Mouse (Mus musculus) hindbrain, embryonic 11.5 days (tissue): ENCODE measurements around the gene Nt5c2. TPM values are rescaled to one million over a fixed set of nuclear protein-coding genes. Genes with fewer than 3 reads are reported as not detected.

Experiments
- ATAC-seq: fragments of 200-750 bp; cut with Nextera tagmentation; 2 replicates; pipeline ENCODE4 v1.8.0; 2017; ENCODE audit warnings: mild to moderate bottlenecking, moderate TSS enrichment, moderate library complexity; ENCODE audit not compliant: low FRiP score
- DNase-seq: peaks from one replicate; pipeline ENCODE4 v3.0.0-alpha.2; 2015; ENCODE audit warnings: low spot score
- H3K27ac ChIP-seq: fragments of 300-500 bp; sonication (generic); 2 replicates; pipeline ENCODE4 v1.5.1; 2014; ENCODE audit warnings: mild to moderate bottlenecking, low read depth, low read length
- H3K27me3 ChIP-seq: fragments of 300-500 bp; sonication (generic); 2 replicates; pipeline ENCODE4 v1.6.1; 2014; ENCODE audit warnings: mild to moderate bottlenecking, low read length, moderate library complexity, mixed read lengths; ENCODE audit not compliant: control insufficient read depth, insufficient read depth
- H3K36me3 ChIP-seq: fragments of 300-500 bp; sonication (generic); 2 replicates; pipeline ENCODE4 v1.6.1; 2014; ENCODE audit warnings: mild to moderate bottlenecking, low read length, moderate library complexity, mixed read lengths; ENCODE audit not compliant: control insufficient read depth, insufficient read depth
- H3K4me1 ChIP-seq: fragments of 300-500 bp; sonication (generic); replicated peaks from 2 replicates; pipeline ENCODE4 v1.6.1; 2014; ENCODE audit warnings: low read length, mixed read lengths; ENCODE audit not compliant: control insufficient read depth, insufficient read depth
- H3K4me2 ChIP-seq: fragments of 300-500 bp; sonication (generic); replicated peaks from 2 replicates; pipeline ENCODE4 v1.6.1; 2014; ENCODE audit warnings: mild to moderate bottlenecking, low read depth, low read length
- H3K4me3 ChIP-seq: fragments of 300-500 bp; sonication (generic); 2 replicates; pipeline ENCODE4 v1.5.1; 2014; ENCODE audit warnings: low read depth, low read length
- H3K9ac ChIP-seq: fragments of 300-500 bp; sonication (generic); 2 replicates; pipeline ENCODE4 v1.6.1; 2014; ENCODE audit warnings: low read depth, low read length
- H3K9me3 ChIP-seq: fragments of 300-500 bp; sonication (generic); 2 replicates; pipeline ENCODE4 v1.6.1; 2016; ENCODE audit warnings: low read length; ENCODE audit not compliant: control insufficient read depth
- WGBS: fragments of 180-500 bp; shearing (Covaris S2); extraction: QIAGEN DNeasy Blood & Tissue Kit; methylation state at CpG from one replicate; pipeline ENCODE4 v1.1.7; 2014; 5-methylcytosine and 5-hydroxymethylcytosine counted together
- polyA plus RNA-seq: library from polyadenylated mRNA; unstranded; fragments of >200 nt; fragmentation: Nextera tagmentation; extraction: Ambion mirVana; gene quantifications from 2 replicates; pipeline ENCODE4 v1.2.1, GENCODE M21; 2014

Gene Nt5c2
- polyA plus RNA-seq, 1 experiment from 2014 or later = 90.6 TPM

DNA sequence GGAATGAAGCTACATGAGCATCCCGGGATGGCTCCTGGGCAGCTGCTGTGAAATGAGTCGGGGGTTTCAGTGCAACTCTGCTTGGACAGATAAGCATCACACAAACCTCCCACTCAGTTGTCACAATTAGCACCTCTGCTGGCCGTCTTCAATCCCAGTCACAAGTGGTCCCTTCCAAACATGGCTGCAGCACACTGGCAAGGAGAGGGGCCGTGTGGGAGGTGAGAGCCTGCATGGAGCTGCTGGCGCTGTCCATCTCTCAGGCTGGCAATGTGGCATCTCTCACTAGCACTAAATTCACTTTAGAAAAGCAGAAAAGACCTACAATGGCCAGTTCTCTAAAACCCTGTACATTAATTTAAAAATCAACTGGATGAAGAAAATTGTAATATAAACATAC lies 116.7 kb downstream of the Nt5c2 start:
- no peak for ATAC-seq

DNA sequence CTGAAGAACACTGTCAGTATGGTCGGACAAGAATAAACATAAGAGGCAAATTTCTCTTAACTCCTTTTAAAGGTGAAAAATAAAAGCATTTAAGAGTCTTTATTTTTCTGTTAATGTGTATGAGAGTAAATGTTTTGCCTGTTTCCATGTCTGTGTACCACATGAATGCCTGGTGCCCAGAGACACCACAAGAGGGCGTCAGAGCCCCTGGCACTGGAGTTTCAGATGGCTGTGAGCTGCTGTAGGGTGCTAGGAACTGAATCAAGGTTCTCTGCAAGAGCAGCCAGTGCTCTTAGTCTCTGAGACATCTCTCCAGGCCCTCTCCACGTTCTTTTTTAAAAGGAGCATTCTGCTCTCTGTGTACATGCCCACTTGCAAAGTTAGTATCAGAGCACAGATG lies 117.8 kb downstream of the Nt5c2 start:
- Histone ChIP-seq H3K9ac (no peak overlapping the region), H3K36me3 (peaks cover 10% of the 10 kb centered on the region), H3K27ac (no peak overlapping the region), H3K4me3 (no peak overlapping the region), H3K27me3 (no peaks in the 10 kb centered on the region), H3K4me2 (no peak overlapping the region), H3K4me1 (no peaks in the 10 kb centered on the region), H3K9me3 (no peaks in the 10 kb centered on the region)
- DNase-seq (no peak), ATAC-seq (no peak)
- WGBS = 89% methylated on average over 3 of the region's 3 CpGs

More for the DNA sequence above, 116.7 kb downstream of the Nt5c2 start:
- H3K36me3 ChIP-seq = peaks cover 10% of the 10 kb centered on the region
- H3K9me3 ChIP-seq = no peaks in the 10 kb centered on the region
- no peak overlapping the region for H3K4me3 ChIP-seq
- H3K9ac ChIP-seq = no peak overlapping the region
- DNase-seq = no peak
- H3K27ac ChIP-seq = no peak overlapping the region
- 83% methylated on average over 5 of the region's 5 CpGs for WGBS
- H3K4me2 ChIP-seq = no peak overlapping the region
- H3K27me3 ChIP-seq = no peaks in the 10 kb centered on the region
- no peaks in the 10 kb centered on the region for H3K4me1 ChIP-seq

DNA sequence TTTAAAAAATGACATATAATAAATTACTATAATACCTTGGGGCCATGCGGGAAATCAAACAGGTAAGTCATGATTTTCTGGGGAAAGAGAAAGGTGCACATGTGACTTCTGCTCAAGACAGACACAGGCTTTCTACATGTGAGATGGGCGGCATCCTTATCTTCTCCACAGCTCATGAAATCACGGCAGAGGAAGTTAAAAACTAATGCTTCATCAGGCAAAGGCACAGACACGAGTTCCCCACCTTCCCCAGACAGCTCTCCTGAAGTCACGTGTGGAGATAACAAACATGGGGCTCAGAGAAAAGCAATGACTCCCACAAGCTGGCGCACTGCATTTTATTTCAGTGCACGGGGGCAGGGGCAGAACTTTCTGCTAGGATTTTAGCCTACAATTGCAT lies 121.5 kb downstream of the Nt5c2 start:
- Histone ChIP-seq H3K4me3 (no peak overlapping the region), H3K9ac (no peak overlapping the region), H3K36me3 (peaks cover 17% of the 10 kb centered on the region), H3K4me2 (no peak overlapping the region), H3K9me3 (no peaks in the 10 kb centered on the region), H3K27me3 (no peaks in the 10 kb centered on the region), H3K27ac (no peak overlapping the region), H3K4me1 (no peaks in the 10 kb centered on the region)
- no peak for ATAC-seq
- no peak for DNase-seq
- 92% methylated on average over 7 of the region's 7 CpGs for WGBS

DNA sequence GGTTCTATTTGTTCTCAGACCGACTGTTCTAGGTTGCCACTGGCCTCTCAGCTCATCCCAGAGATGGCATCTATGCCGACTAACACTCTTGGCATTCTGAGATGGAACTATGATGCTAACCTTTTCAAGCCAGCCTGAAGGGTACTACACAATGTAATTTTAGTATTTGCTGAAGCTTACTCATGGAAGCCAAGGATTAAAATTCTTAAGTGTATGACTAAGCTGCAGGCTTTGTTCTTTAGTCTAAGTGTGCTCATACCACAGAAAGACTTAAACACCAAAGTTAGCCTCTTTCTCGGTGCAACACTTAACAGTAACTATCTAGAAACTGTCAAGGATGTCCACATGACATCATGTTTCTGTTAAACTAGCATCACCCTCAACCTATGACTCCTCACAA lies 122.1 kb downstream of the Nt5c2 start:
- H3K4me2 ChIP-seq = no peak overlapping the region
- no peak overlapping the region for H3K27ac ChIP-seq
- 93% methylated on average over 3 of the region's 3 CpGs for whole genome bisulfite sequencing
- no peak overlapping the region for H3K9ac ChIP-seq
- peaks cover 14% of the 10 kb centered on the region for H3K36me3 ChIP-seq
- DNase-seq (no peak), ATAC-seq (no peak)
- no peaks in the 10 kb centered on the region for H3K9me3 ChIP-seq
- no peak overlapping the region for H3K4me3 ChIP-seq
- no peaks in the 10 kb centered on the region for H3K27me3 ChIP-seq
- H3K4me1 ChIP-seq = no peaks in the 10 kb centered on the region

DNA sequence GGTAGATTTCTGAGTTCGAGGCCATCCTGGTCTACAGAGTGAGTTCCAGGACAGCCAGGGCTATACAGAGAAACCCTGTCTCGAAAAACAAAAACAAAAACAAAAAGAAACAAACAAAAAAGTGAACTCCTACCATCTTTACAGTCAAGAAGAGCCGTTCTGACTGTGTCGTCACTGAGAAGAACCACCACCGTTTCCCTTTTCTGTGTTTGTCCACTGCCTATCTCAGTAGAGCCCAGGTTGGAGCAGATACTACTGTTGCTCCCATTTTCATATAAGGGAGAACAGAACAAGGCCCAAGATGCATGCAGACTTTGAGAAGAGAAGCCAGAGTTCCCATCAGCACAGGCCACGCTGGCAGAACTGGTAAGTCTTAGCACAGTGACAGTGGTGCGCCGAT lies 124.3 kb downstream of the Nt5c2 start:
- Histone ChIP-seq H3K9me3 (no peaks in the 10 kb centered on the region), H3K27ac (no peak overlapping the region), H3K4me3 (no peak overlapping the region), H3K36me3 (0 out of 2 replicates have a peak, but pooled peaks cover 7% of the 10 kb centered on the region), H3K27me3 (no peaks in the 10 kb centered on the region), H3K9ac (no peak overlapping the region), H3K4me2 (no peak overlapping the region), H3K4me1 (no peaks in the 10 kb centered on the region)
- 91% methylated on average over 8 of the region's 8 CpGs for WGBS
- ATAC-seq (no peak), DNase-seq (no peak)

DNA sequence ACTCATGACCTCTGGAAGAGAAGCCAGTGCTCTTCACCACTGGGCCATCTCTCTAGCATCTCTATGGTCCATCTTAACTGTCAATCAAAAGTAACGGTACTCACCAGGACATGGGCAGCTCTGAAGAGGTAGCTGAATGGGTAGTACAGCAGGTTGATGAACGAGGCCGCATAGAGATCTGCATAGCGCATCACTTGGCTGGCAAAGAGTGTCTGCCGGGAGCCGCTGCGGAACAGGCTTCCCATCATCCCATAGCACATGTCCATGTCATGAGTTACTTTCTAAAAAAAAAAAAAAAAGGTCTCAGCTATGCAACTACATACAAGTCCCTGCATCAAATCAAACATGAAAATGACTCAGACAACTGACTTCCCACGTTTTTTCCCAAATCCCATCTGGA lies 125.3 kb downstream of the Nt5c2 start:
- Histone ChIP-seq H3K4me3 (no peak overlapping the region), H3K27me3 (no peaks in the 10 kb centered on the region), H3K4me2 (no peak overlapping the region), H3K4me1 (no peaks in the 10 kb centered on the region), H3K27ac (no peak overlapping the region), H3K9me3 (no peaks in the 10 kb centered on the region), H3K9ac (no peak overlapping the region), H3K36me3 (0 out of 2 replicates have a peak, but pooled peaks cover 7% of the 10 kb centered on the region)
- ATAC-seq = no peak
- no peak for DNase-seq
- 95% methylated on average over 8 of the region's 8 CpGs for WGBS

DNA sequence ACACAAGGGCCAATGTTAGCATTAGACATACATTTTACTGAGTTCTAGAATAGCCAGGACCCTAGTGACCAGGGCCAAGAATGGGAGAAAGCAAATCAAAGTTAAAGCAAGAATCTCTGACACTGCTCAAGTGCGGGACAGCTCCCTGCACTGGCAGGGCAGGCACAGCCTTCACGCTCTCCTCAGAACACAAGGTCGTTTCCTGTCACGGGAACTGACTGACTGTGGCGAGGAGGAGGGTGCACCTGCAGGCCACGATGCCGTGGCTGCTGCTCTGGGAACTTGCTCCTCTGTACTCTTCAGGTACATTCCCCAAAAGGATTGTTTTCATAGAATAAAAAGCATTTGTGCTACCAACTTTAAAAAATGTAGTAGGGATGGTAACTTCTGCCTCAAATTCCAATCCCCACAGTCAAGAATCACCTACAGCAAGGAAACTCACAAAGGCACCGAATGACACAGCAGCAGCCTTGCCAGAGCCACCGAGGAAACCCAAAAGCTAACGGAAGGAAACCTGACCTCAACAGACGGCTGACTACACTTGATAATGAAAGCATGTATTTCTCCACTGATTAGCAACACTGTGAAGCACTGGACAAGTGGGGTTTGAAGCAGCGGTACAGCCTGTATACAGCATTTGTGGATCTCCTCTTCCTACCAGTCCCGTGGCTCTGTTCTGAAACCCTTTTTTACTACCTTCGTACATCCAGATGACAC lies 127.0 kb downstream of the Nt5c2 start:
- Histone ChIP-seq H3K4me2 (no peak overlapping the region), H3K27me3 (no peaks in the 10 kb centered on the region), H3K9me3 (no peaks in the 10 kb centered on the region), H3K4me1 (no peaks in the 10 kb centered on the region), H3K27ac (no peak overlapping the region), H3K9ac (no peak overlapping the region), H3K4me3 (no peak overlapping the region), H3K36me3 (0 out of 2 replicates have a peak, but pooled peaks cover 7% of the 10 kb centered on the region)
- no peak for DNase-seq
- no peak for ATAC-seq
- WGBS = 81% methylated on average over 14 of the region's 14 CpGs

DNA sequence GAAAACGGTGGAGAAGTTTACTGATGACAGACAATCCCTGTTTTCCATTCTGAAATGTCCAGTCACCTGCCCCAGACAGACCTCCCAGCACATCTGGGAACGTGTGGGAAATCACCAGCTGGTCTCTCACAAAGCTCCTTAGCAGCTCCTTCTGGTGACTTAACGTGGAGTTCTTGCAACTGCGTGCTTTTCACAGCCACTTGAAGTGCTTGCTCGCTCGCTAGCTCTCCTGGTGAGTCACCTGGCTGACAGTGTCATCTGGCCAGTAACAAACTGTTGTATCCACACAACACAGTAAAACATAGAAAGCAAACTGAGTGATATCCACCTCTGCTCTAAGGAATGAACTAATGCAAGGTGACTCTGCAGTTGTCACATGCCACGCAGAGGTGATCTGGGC lies 128.1 kb downstream of the Nt5c2 start:
- ATAC-seq = no peak
- Histone ChIP-seq H3K9me3 (no peaks in the 10 kb centered on the region), H3K27ac (no peak overlapping the region), H3K27me3 (no peaks in the 10 kb centered on the region), H3K4me3 (no peak overlapping the region), H3K4me2 (no peak overlapping the region), H3K4me1 (no peaks in the 10 kb centered on the region), H3K36me3 (0 out of 2 replicates have a peak, but pooled peaks cover 7% of the 10 kb centered on the region), H3K9ac (no peak overlapping the region)
- 83% methylated on average over 7 of the region's 7 CpGs for WGBS
- DNase-seq = no peak

DNA sequence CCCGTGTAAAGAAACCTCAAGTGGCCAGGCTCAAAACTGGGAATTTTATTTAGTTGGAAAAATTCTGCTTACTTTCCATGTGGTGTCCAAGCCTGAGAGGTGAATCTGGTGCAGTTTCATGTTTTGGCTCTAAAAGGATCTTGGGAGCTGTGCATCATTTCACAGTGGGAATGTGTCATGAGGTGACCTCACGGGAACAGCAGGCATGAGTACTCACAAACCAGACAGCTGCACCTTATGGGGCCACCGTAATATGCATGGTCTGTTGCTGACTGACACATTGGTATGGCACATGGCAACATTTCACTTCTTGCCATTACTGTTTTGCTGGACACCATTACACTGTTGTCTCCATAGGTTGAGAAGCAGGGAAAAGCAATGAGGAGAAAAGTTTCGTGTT lies 129.6 kb downstream of the Nt5c2 start:
- no peaks in the 10 kb centered on the region for H3K4me1 ChIP-seq
- H3K36me3 ChIP-seq = 0 out of 2 replicates have a peak, but pooled peaks cover 7% of the 10 kb centered on the region
- H3K27me3 ChIP-seq = no peaks in the 10 kb centered on the region
- no peak overlapping the region for H3K9ac ChIP-seq
- no peaks in the 10 kb centered on the region for H3K9me3 ChIP-seq
- 94% methylated on average over 4 of the region's 4 CpGs for WGBS
- H3K27ac ChIP-seq = no peak overlapping the region
- no peak overlapping the region for H3K4me3 ChIP-seq
- H3K4me2 ChIP-seq = no peak overlapping the region
- ATAC-seq (no peak), DNase-seq (no peak)
